In genomic region chr2:108042086-108042485, GRCm38 (mm10) we compare ENCODE assay signal across 23 mouse cellular contexts.
DNase-seq lines count a peak whose midpoint lies in the region; ATAC-seq and TF ChIP-seq lines count a peak whose summit lies in the region.
"Had no signal": no experiment of that assay in that cellular context is flagged by ENCODE, and none has a peak within 500 bp of the region (broad histone marks: within the 10 kb centered on the region; RNA-seq: fewer than 3 reads in every experiment).

No protein-coding gene starts in this region.

- H3K9ac ChIP-seq in midbrain, postnatal 0 days (replicated peaks; ENCODE audit: low read length, poor library complexity, severe bottlenecking) = no peak overlapping the region
- no peak overlapping the region for H3K9ac ChIP-seq in midbrain, embryonic 13.5 days (replicated peaks)

- H3K4me1 ChIP-seq in midbrain, postnatal 0 days (ENCODE audit: insufficient read depth, low read length) = no peaks in the 10 kb centered on the region
- H3K4me1 ChIP-seq in midbrain, embryonic 13.5 days (replicated peaks) = no peaks in the 10 kb centered on the region

- no peaks in the 10 kb centered on the region; the same call in 1 of the 2 replicates for H3K9me3 ChIP-seq in midbrain, postnatal 0 days (ENCODE audit: low read length)
- no peaks in the 10 kb centered on the region for H3K9me3 ChIP-seq in midbrain, embryonic 13.5 days
- H3K9me3 ChIP-seq: G1E had no signal

- no peak for TF ChIP-seq CTCF in midbrain, postnatal 0 days (IDR thresholded peaks at IDR 0.05)
- no peak for TF ChIP-seq CTCF in layer of hippocampus, adult 2 months (conservative IDR thresholded peaks at IDR 0.05)

- H3K4me2 ChIP-seq in midbrain, postnatal 0 days (ENCODE audit: low read depth, low read length, poor library complexity, severe bottlenecking) = no peak overlapping the region
- H3K4me2 ChIP-seq in midbrain, embryonic 13.5 days (replicated peaks) = no peak overlapping the region

- no peak overlapping the region for H3K27ac ChIP-seq in midbrain, postnatal 0 days (ENCODE audit: low read depth, low read length)
- no peak overlapping the region for H3K27ac ChIP-seq in midbrain, embryonic 13.5 days
- no peak overlapping the region for H3K27ac ChIP-seq in layer of hippocampus, adult 2 months

- H3K27me3 ChIP-seq in midbrain, postnatal 0 days (ENCODE audit: insufficient read depth, low read length) = no peaks in the 10 kb centered on the region
- no peaks in the 10 kb centered on the region for H3K27me3 ChIP-seq in midbrain, embryonic 13.5 days
- H3K27me3 ChIP-seq: CH12.LX, Patski had no signal

- 80% methylated on average over 2 of the region's 2 CpGs for WGBS in midbrain, postnatal 0 days
- 79% methylated on average over 2 of the region's 2 CpGs for WGBS in midbrain, embryonic 13.5 days

- H3K36me3 ChIP-seq in midbrain, postnatal 0 days (ENCODE audit: insufficient read depth, low read length) = no peaks in the 10 kb centered on the region
- H3K36me3 ChIP-seq in midbrain, embryonic 13.5 days = no peaks in the 10 kb centered on the region
- H3K36me3 ChIP-seq: G1E had no signal

- peak; percentile 6 for DNase-seq in midbrain, postnatal 0 days (ENCODE audit: low spot score)
- peak; percentile 97 for DNase-seq in Muller cell, postnatal 12 days (ENCODE audit: inconsistent ontology term)
- peak; percentile 50 for DNase-seq in retina, embryonic 14.5 days (ENCODE audit: low spot score)
- DNase-seq in retina, postnatal 1 day = peak; percentile 76
- DNase-seq in layer of hippocampus, adult 2 months (ENCODE audit: low spot score in 2 of 2) = no peak
- no peak for DNase-seq in ovary, postnatal 14 days (ENCODE audit: low spot score)
- DNase-seq: adrenal gland, adult 2 months; adrenal gland, adult 8-10 months; adrenal gland, postnatal 10 days; adrenal gland, postnatal 14 days; adrenal gland, postnatal 25 days; adrenal gland, postnatal 36 days; B cell, adult 2 months; cerebellum, adult 11 months; cerebellum, adult 11-12 months; cerebellum, adult 18-20 months had no signal

- H3K4me3 ChIP-seq in midbrain, postnatal 0 days (ENCODE audit: low read depth, low read length) = no peak overlapping the region
- no peak overlapping the region for H3K4me3 ChIP-seq in midbrain, embryonic 13.5 days (replicated peaks)
- H3K4me3 ChIP-seq in layer of hippocampus, adult 2 months = no peak overlapping the region

- no peak for ATAC-seq in midbrain, postnatal 0 days (ENCODE audit: low FRiP score)
- ATAC-seq in midbrain, embryonic 13.5 days = no peak
- ATAC-seq in erythroblast, adult 5-6 weeks (replicated peaks; ENCODE audit: low FRiP score, poor library complexity, severe bottlenecking) = no peak
- ATAC-seq: activated CD4-positive, CD25-positive, alpha-beta regulatory T cell, adult 4 months; CD4-positive, CD25-positive, alpha-beta regulatory T cell, adult 4 months; Patski had no signal

Comparison
In these comparisons a context has a peak if more than half of its experiments do, and no peak if none do; other contexts are left out.
1. DNase-seq: peak in midbrain, postnatal 0 days (single experiment), Muller cell, postnatal 12 days (single experiment), retina, embryonic 14.5 days (single experiment) and retina, postnatal 1 day (single experiment); none in layer of hippocampus, adult 2 months (0 of 2) and ovary, postnatal 14 days (single experiment).